Mouse (Mus musculus): ENCODE data around the gene Klf12. TPM values are rescaled to one million over a fixed set of nuclear protein-coding genes. Genes with fewer than 3 reads are reported as not detected.
A peak's percentile ranks its signal among the peaks of the same experiment; 100 is the strongest.

Klf12 gene
- polyA plus RNA-seq, 2 experiments, result 2.8 to 3.2 TPM

- Histone ChIP-seq H3K4me3 (ENCODE audit: insufficient read depth in 1 of 2, low read depth in 2 of 2, low read length in 2 of 2) (no peak overlapping the region), H3K36me3 (replicated peaks; ENCODE audit: control insufficient read depth, insufficient read depth, low read depth) (no peaks in the 10 kb centered on the region), H3K9me3 (ENCODE audit: control insufficient read depth, low read length) (no peaks in the 10 kb centered on the region), H3K4me1 (replicated peaks; ENCODE audit: control insufficient read depth in 2 of 2, insufficient read depth in 2 of 2, low read length in 1 of 2) (peaks cover 0 to 1% of the 10 kb centered on the region in 2 experiments; a peak in 1 of 4 replicates), H3K27ac (no peak overlapping the region), H3K9ac (replicated peaks) (no peak overlapping the region), H3K4me2 (ENCODE audit: low read depth) (no peak overlapping the region), H3K27me3 (ENCODE audit: control insufficient read depth, insufficient read depth, low read length) (no peaks in the 10 kb centered on the region)
- TF ChIP-seq CTCF (IDR thresholded peaks at IDR 0.05; ENCODE audit: low read depth), result no peak
- no peak for TF ChIP-seq EP300 (IDR thresholded peaks at IDR 0.05; ENCODE audit: low read depth)
- WGBS (ENCODE audit: insufficient replicate concordance), result 47% methylated on average over 3 of the region's 3 CpGs
- no peak for ATAC-seq (ENCODE audit: insufficient read depth)
- no peak for DNase-seq (ENCODE audit: low read depth in 3 of 3, low spot score in 3 of 3)
These were observed 188.7 kb downstream of the Klf12 start for GRCm38 (mm10) chr14:100095730-100096129.

GRCm38 (mm10) chr14:100090517-100090916 lies 194.0 kb downstream of the Klf12 start:
- 67% methylated on average over 1 of the region's 1 CpGs for WGBS (ENCODE audit: insufficient replicate concordance)
- H3K27ac ChIP-seq, result no peak overlapping the region
- no peak overlapping the region for H3K9ac ChIP-seq (replicated peaks)
- peak; percentile 21; the same call in 1 of the 2 replicates for TF ChIP-seq CTCF (IDR thresholded peaks at IDR 0.05; ENCODE audit: low read depth)
- TF ChIP-seq EP300 (IDR thresholded peaks at IDR 0.05; ENCODE audit: low read depth), result no peak
- H3K36me3 ChIP-seq (replicated peaks; ENCODE audit: control insufficient read depth, insufficient read depth, low read depth), result no peaks in the 10 kb centered on the region
- H3K27me3 ChIP-seq (ENCODE audit: control insufficient read depth, insufficient read depth, low read length), result no peaks in the 10 kb centered on the region
- ATAC-seq (ENCODE audit: insufficient read depth) (no peak), DNase-seq (ENCODE audit: low read depth in 3 of 3, low spot score in 3 of 3) (no peak)
- H3K4me3 ChIP-seq (ENCODE audit: insufficient read depth in 1 of 2, low read depth in 2 of 2, low read length in 2 of 2), result no peak overlapping the region
- H3K4me1 ChIP-seq (replicated peaks; ENCODE audit: control insufficient read depth in 2 of 2, insufficient read depth in 2 of 2, low read length in 1 of 2), result no peaks in the 10 kb centered on the region
- no peaks in the 10 kb centered on the region for H3K9me3 ChIP-seq (ENCODE audit: control insufficient read depth, low read length)
- H3K4me2 ChIP-seq (ENCODE audit: low read depth), result no peak overlapping the region

- Histone ChIP-seq H3K4me1 (replicated peaks; ENCODE audit: control insufficient read depth in 2 of 2, insufficient read depth in 2 of 2, low read length in 1 of 2) (no peaks in the 10 kb centered on the region), H3K4me2 (ENCODE audit: low read depth) (no peak overlapping the region), H3K9me3 (ENCODE audit: control insufficient read depth, low read length) (no peaks in the 10 kb centered on the region), H3K27ac (no peak overlapping the region), H3K9ac (replicated peaks) (no peak overlapping the region), H3K4me3 (ENCODE audit: insufficient read depth in 1 of 2, low read depth in 2 of 2, low read length in 2 of 2) (no peak overlapping the region), H3K27me3 (ENCODE audit: control insufficient read depth, insufficient read depth, low read length) (no peaks in the 10 kb centered on the region), H3K36me3 (replicated peaks; ENCODE audit: control insufficient read depth, insufficient read depth, low read depth) (no peaks in the 10 kb centered on the region)
- 38% methylated on average over 4 of the region's 4 CpGs for WGBS (ENCODE audit: insufficient replicate concordance)
- no peak for ATAC-seq (ENCODE audit: insufficient read depth)
- TF ChIP-seq EP300 (IDR thresholded peaks at IDR 0.05; ENCODE audit: low read depth), result no peak
- TF ChIP-seq CTCF (IDR thresholded peaks at IDR 0.05; ENCODE audit: low read depth), result no peak
- no peak for DNase-seq (ENCODE audit: low read depth in 3 of 3, low spot score in 3 of 3)
These were observed 204.9 kb downstream of the Klf12 start for GRCm38 (mm10) chr14:100079620-100080019.

GRCm38 (mm10) chr14:100072431-100073195 lies 211.9 kb downstream of the Klf12 start:
- Histone ChIP-seq H3K36me3 (replicated peaks; ENCODE audit: control insufficient read depth, insufficient read depth, low read depth) (no peaks in the 10 kb centered on the region), H3K9me3 (ENCODE audit: control insufficient read depth, low read length) (no peaks in the 10 kb centered on the region), H3K4me2 (ENCODE audit: low read depth) (no peak overlapping the region), H3K4me3 (ENCODE audit: insufficient read depth in 1 of 2, low read depth in 2 of 2, low read length in 2 of 2) (no peak overlapping the region), H3K27ac (no peak overlapping the region), H3K4me1 (replicated peaks; ENCODE audit: control insufficient read depth in 2 of 2, insufficient read depth in 2 of 2, low read length in 1 of 2) (no peaks in the 10 kb centered on the region), H3K27me3 (ENCODE audit: control insufficient read depth, insufficient read depth, low read length) (no peaks in the 10 kb centered on the region), H3K9ac (replicated peaks) (no peak overlapping the region)
- ATAC-seq (ENCODE audit: insufficient read depth) (no peak), DNase-seq (ENCODE audit: low read depth in 3 of 3, low spot score in 3 of 3) (no peak)
- TF ChIP-seq CTCF (IDR thresholded peaks at IDR 0.05; ENCODE audit: low read depth) (no peak), EP300 (IDR thresholded peaks at IDR 0.05; ENCODE audit: low read depth) (no peak)
- WGBS (ENCODE audit: insufficient replicate concordance), result 70% methylated on average over 12 of the region's 12 CpGs

GRCm38 (mm10) chr14:100069543-100070090 lies 214.9 kb downstream of the Klf12 start:
- no peaks in the 10 kb centered on the region for H3K27me3 ChIP-seq (ENCODE audit: control insufficient read depth, insufficient read depth, low read length)
- no peak overlapping the region for H3K4me3 ChIP-seq (ENCODE audit: insufficient read depth in 1 of 2, low read depth in 2 of 2, low read length in 2 of 2)
- ATAC-seq (ENCODE audit: insufficient read depth) (no peak), DNase-seq (ENCODE audit: low read depth in 3 of 3, low spot score in 3 of 3) (no peak)
- no peak overlapping the region for H3K4me2 ChIP-seq (ENCODE audit: low read depth)
- 53% methylated on average over 2 of the region's 2 CpGs for WGBS (ENCODE audit: insufficient replicate concordance)
- no peak overlapping the region for H3K9ac ChIP-seq (replicated peaks)
- no peaks in the 10 kb centered on the region for H3K9me3 ChIP-seq (ENCODE audit: control insufficient read depth, low read length)
- no peaks in the 10 kb centered on the region for H3K36me3 ChIP-seq (replicated peaks; ENCODE audit: control insufficient read depth, insufficient read depth, low read depth)
- no peaks in the 10 kb centered on the region for H3K4me1 ChIP-seq (replicated peaks; ENCODE audit: control insufficient read depth in 2 of 2, insufficient read depth in 2 of 2, low read length in 1 of 2)
- TF ChIP-seq EP300 (IDR thresholded peaks at IDR 0.05; ENCODE audit: low read depth) (no peak), CTCF (IDR thresholded peaks at IDR 0.05; ENCODE audit: low read depth) (no peak)
- no peak overlapping the region for H3K27ac ChIP-seq
